Mouse (Mus musculus): ENCODE data around the gene Sgsh.
A peak's percentile ranks its signal among the peaks of the same experiment; 100 is the strongest.
"Not testable (repeated sequence)": the region's sequence is repeated elsewhere in the genome, so short reads cannot be mapped to it uniquely, and the experiment has no call there.

The Sgsh gene

GRCm38 (mm10) chr11:119355443-119356385, at the start of gene Sgsh, which contains the start of gene Slc26a11:
Gene Sgsh (minus strand): TSS chr11:119355536.
Gene Slc26a11 (plus strand): TSS chr11:119355557.
- peak; percentile 85; the same call in 1 of the 2 replicates for ATAC-seq (ENCODE audit: insufficient number of reproducible peaks, low FRiP score, low TSS enrichment)

- ATAC-seq (ENCODE audit: insufficient number of reproducible peaks, low FRiP score, low TSS enrichment): no peak
These were observed 49.3 kb upstream of the Sgsh start for GRCm38 (mm10) chr11:119404627-119405026.

- ATAC-seq (ENCODE audit: insufficient number of reproducible peaks, low FRiP score, low TSS enrichment): no peak
These were observed 47.3 kb upstream of the Sgsh start for GRCm38 (mm10) chr11:119402501-119403160.

- no peak for ATAC-seq (ENCODE audit: insufficient number of reproducible peaks, low FRiP score, low TSS enrichment)
These were observed 41.1 kb upstream of the Sgsh start for GRCm38 (mm10) chr11:119396461-119396860.

GRCm38 (mm10) chr11:119395931-119396330, 40.6 kb upstream of the Sgsh start:
- no peak for ATAC-seq (ENCODE audit: insufficient number of reproducible peaks, low FRiP score, low TSS enrichment)

GRCm38 (mm10) chr11:119395394-119395793, 40.1 kb upstream of the Sgsh start:
- no peak for ATAC-seq (ENCODE audit: insufficient number of reproducible peaks, low FRiP score, low TSS enrichment)

- no peak for ATAC-seq (ENCODE audit: insufficient number of reproducible peaks, low FRiP score, low TSS enrichment)
These were observed 38.9 kb upstream of the Sgsh start for GRCm38 (mm10) chr11:119394210-119394609.

GRCm38 (mm10) chr11:119393483-119393804, 38.1 kb upstream of the Sgsh start:
- ATAC-seq (ENCODE audit: insufficient number of reproducible peaks, low FRiP score, low TSS enrichment): no peak

- no peak for ATAC-seq (ENCODE audit: insufficient number of reproducible peaks, low FRiP score, low TSS enrichment)
These were observed 37.6 kb upstream of the Sgsh start, which contains the start of gene Rnf213 for GRCm38 (mm10) chr11:119392800-119393482. Gene Rnf213 (plus strand): TSS chr11:119393100.

GRCm38 (mm10) chr11:119392001-119392614, 36.8 kb upstream of the Sgsh start:
- ATAC-seq (ENCODE audit: insufficient number of reproducible peaks, low FRiP score, low TSS enrichment): no peak

- ATAC-seq (ENCODE audit: insufficient number of reproducible peaks, low FRiP score, low TSS enrichment): no peak
These were observed 36.2 kb upstream of the Sgsh start for GRCm38 (mm10) chr11:119391386-119392000.

- ATAC-seq (ENCODE audit: insufficient number of reproducible peaks, low FRiP score, low TSS enrichment): no peak; the same call in 1 of the 2 replicates
These were observed 35.2 kb upstream of the Sgsh start for GRCm38 (mm10) chr11:119390271-119391231.

- peak; percentile 20; the same call in 1 of the 2 replicates for ATAC-seq (ENCODE audit: insufficient number of reproducible peaks, low FRiP score, low TSS enrichment)
These were observed 34.5 kb upstream of the Sgsh start for GRCm38 (mm10) chr11:119389851-119390270.

- not testable (repeated sequence) for ATAC-seq (ENCODE audit: insufficient number of reproducible peaks, low FRiP score, low TSS enrichment)
These were observed 31.9 kb upstream of the Sgsh start for GRCm38 (mm10) chr11:119387273-119387672.

GRCm38 (mm10) chr11:119386306-119386705, 31.0 kb upstream of the Sgsh start:
- ATAC-seq (ENCODE audit: insufficient number of reproducible peaks, low FRiP score, low TSS enrichment): no peak

GRCm38 (mm10) chr11:119384904-119385303, 29.6 kb upstream of the Sgsh start:
- ATAC-seq (ENCODE audit: insufficient number of reproducible peaks, low FRiP score, low TSS enrichment): no peak

GRCm38 (mm10) chr11:119382338-119382850, 27.1 kb upstream of the Sgsh start:
- ATAC-seq (ENCODE audit: insufficient number of reproducible peaks, low FRiP score, low TSS enrichment): no peak

GRCm38 (mm10) chr11:119381631-119382337, 26.4 kb upstream of the Sgsh start:
- no peak for ATAC-seq (ENCODE audit: insufficient number of reproducible peaks, low FRiP score, low TSS enrichment)
